Mouse (Mus musculus) CH12.LX (cell line): Measurements from ENCODE around the gene Edar.

Experiments used
- CHD1 ChIP-seq: IDR thresholded peaks from 2 replicates; pipeline ENCODE4 v1.6.1; 2012; ENCODE audit warnings: low read depth, low read length, improper control_type of control experiment, inconsistent platforms
- CHD2 ChIP-seq: IDR thresholded peaks from 2 replicates; pipeline ENCODE4 v1.6.1; 2011; ENCODE audit warnings: low read length, improper control_type of control experiment
- CTCF ChIP-seq, 2 experiments: IDR thresholded peaks in 1 of 2; conservative IDR thresholded peaks in 1 of 2; 2 replicates each; pipeline ENCODE4 v1.5.1; 2011 to 2012; ENCODE audit warnings: low read depth in 2 of 2, low read length in 2 of 2, improper control_type of control experiment in 1 of 2, inconsistent platforms in 1 of 2, mild to moderate bottlenecking in 1 of 2, moderate library complexity in 1 of 2
- EP300 ChIP-seq: IDR thresholded peaks from 2 replicates; pipeline ENCODE4 v1.6.1; 2011; ENCODE audit warnings: low read length, improper control_type of control experiment
- JUN ChIP-seq: IDR thresholded peaks from 2 replicates; pipeline ENCODE4 v1.6.1; 2011; ENCODE audit warnings: low read depth, mild to moderate bottlenecking, low read length, improper control_type of control experiment, moderate library complexity; ENCODE audit not compliant: insufficient read depth
- JUND ChIP-seq: conservative IDR thresholded peaks from 2 replicates; pipeline ENCODE4 v1.6.1; 2011; ENCODE audit warnings: low read depth, low read length, improper control_type of control experiment
- MYC ChIP-seq: IDR thresholded peaks from 2 replicates; pipeline ENCODE4 v1.6.1; 2011; ENCODE audit warnings: low read depth, mild to moderate bottlenecking, improper control_type of control experiment, low read length
- NRF1 ChIP-seq: IDR thresholded peaks from 2 replicates; pipeline ENCODE4 v1.6.1; 2014; ENCODE audit warnings: low read depth, mild to moderate bottlenecking, inconsistent platforms, low read length, improper control_type of control experiment, moderate library complexity
- POLR2AphosphoS2 ChIP-seq: IDR thresholded peaks from 2 replicates; pipeline ENCODE4 v1.6.1; 2011; ENCODE audit warnings: low read depth, low read length, improper control_type of control experiment
- USF1 ChIP-seq: IDR thresholded peaks from 2 replicates; pipeline ENCODE4 v1.6.1; 2014; ENCODE audit warnings: low read depth, mild to moderate bottlenecking, inconsistent platforms, low read length, improper control_type of control experiment
- ZNF384 ChIP-seq: IDR thresholded peaks from 2 replicates; pipeline ENCODE4 v1.6.1; 2012; ENCODE audit warnings: low read depth, low read length, improper control_type of control experiment, inconsistent platforms

DNA sequence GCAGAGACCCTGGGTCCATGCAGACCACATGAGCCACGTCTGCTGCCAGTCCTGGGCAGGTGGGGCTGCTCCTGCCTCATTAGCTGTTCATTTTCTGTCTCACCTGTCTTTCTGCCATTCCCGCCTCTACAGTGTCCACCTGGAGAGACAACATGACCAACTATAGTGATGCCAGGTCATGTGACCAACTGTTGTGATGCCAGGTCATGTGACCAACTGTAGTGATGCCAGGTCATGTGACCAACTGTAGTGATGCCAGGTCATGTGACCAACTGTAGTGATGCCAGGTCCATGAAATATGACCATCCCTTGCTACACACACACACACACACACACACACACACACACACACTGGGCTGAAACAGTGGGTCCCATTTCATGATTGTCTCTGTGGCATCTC is 41.9 kb downstream of the Edar start:
- no peak for TF ChIP-seq CTCF (conservative IDR thresholded peaks at IDR 0.05 in 1 of 2, IDR thresholded peaks at IDR 0.05 in 1 of 2; ENCODE audit: low read depth in 2 of 2, low read length in 2 of 2)
- no peak for TF ChIP-seq JUN
- TF ChIP-seq EP300: no peak
- TF ChIP-seq POLR2AphosphoS2: no peak
- no peak for TF ChIP-seq ZNF384
- no peak for TF ChIP-seq MYC
- no peak for TF ChIP-seq CHD1
- TF ChIP-seq JUND: no peak
- peak; percentile 17; the same call in 1 of the 2 replicates for TF ChIP-seq USF1
- no peak for TF ChIP-seq NRF1
- no peak for TF ChIP-seq CHD2
